Mouse (Mus musculus) myocyte (in vitro differentiated cells): ENCODE measurements at regions not wholly inside any gene's neighbourhood (a gene's known extent, or its start where the extent isn't known, plus 50 kb on each side); places are given as distances from the start of the nearest gene placed in this dataset.

Experiments
- H3K27me3 ChIP-seq: one replicate; pipeline ENCODE4 v1.6.1; 2011; ENCODE audit not compliant: control insufficient read depth, insufficient read depth, insufficient read length
- H3K36me3 ChIP-seq: one replicate; pipeline ENCODE4 v1.6.1; 2011; ENCODE audit not compliant: control insufficient read depth, insufficient read depth
- H3K4me2 ChIP-seq: one replicate; pipeline ENCODE4 v1.6.1; 2011; ENCODE audit warnings: low read depth, control low read depth
- H3K4me3 ChIP-seq: one replicate; pipeline ENCODE4 v1.5.1; 2011; ENCODE audit warnings: mild to moderate bottlenecking, control low read depth, moderate library complexity
- H3K79me2 ChIP-seq: one replicate; pipeline ENCODE4 v1.6.1; 2011; ENCODE audit not compliant: control insufficient read depth, insufficient read depth
- H3ac ChIP-seq: one replicate; pipeline ENCODE4 v1.6.1; 2011; ENCODE audit not compliant: control insufficient read depth, insufficient read length
- CEBPB ChIP-seq: IDR thresholded peaks from 2 replicates; pipeline ENCODE4 v1.6.1; 2011; ENCODE audit warnings: mild to moderate bottlenecking, moderate library complexity; ENCODE audit not compliant: poor library complexity, insufficient read depth, severe bottlenecking
- E2F4 ChIP-seq: IDR thresholded peaks from one replicate; pipeline ENCODE4 v1.6.1; 2011; ENCODE audit warnings: mild to moderate bottlenecking, control low read depth, moderate library complexity; ENCODE audit not compliant: insufficient read depth
- MAX ChIP-seq: IDR thresholded peaks from one replicate; pipeline ENCODE4 v1.6.1; 2011; ENCODE audit warnings: low read depth, mild to moderate bottlenecking, control low read depth
- MYOD1 ChIP-seq, 3 experiments: IDR thresholded peaks; one replicate each; pipeline ENCODE4 v1.6.1; 2011; ENCODE audit warnings: control low read depth in 2 of 3, low read depth in 2 of 3, mild to moderate bottlenecking in 2 of 3, moderate library complexity in 1 of 3; ENCODE audit not compliant: insufficient read length in 2 of 3, control insufficient read depth in 1 of 3
- MYOG ChIP-seq, 3 experiments: IDR thresholded peaks; one replicate each; pipeline ENCODE4 v1.6.1; 2011; ENCODE audit warnings: control low read depth in 2 of 3, low read depth in 2 of 3, mild to moderate bottlenecking in 2 of 3; ENCODE audit not compliant: insufficient read length in 2 of 3, control insufficient read depth in 1 of 3, insufficient read depth in 1 of 3
- POLR2A ChIP-seq: IDR thresholded peaks from one replicate; pipeline ENCODE4 v1.6.1; 2011; ENCODE audit warnings: low read depth, mild to moderate bottlenecking, control low read depth, moderate library complexity; ENCODE audit not compliant: insufficient read length
- POLR2AphosphoS2 ChIP-seq: IDR thresholded peaks from one replicate; pipeline ENCODE4 v1.6.1; 2011; ENCODE audit warnings: low read depth, control low read depth; ENCODE audit not compliant: insufficient read length
- REST ChIP-seq: IDR thresholded peaks from one replicate; pipeline ENCODE4 v1.6.1; 2011; ENCODE audit warnings: mild to moderate bottlenecking, control low read depth, moderate library complexity; ENCODE audit not compliant: insufficient read depth, insufficient read length
- SRF ChIP-seq: IDR thresholded peaks from one replicate; pipeline ENCODE4 v1.6.1; 2011; ENCODE audit warnings: low read depth; ENCODE audit not compliant: control insufficient read depth, insufficient read length
- TCF12 ChIP-seq: IDR thresholded peaks from one replicate; pipeline ENCODE4 v1.6.1; 2011; ENCODE audit warnings: mild to moderate bottlenecking, control low read depth; ENCODE audit not compliant: poor library complexity, insufficient read depth, severe bottlenecking
- TCF3 ChIP-seq: IDR thresholded peaks from one replicate; pipeline ENCODE4 v1.6.1; 2011; ENCODE audit warnings: low read depth, control low read depth; ENCODE audit not compliant: insufficient read length
- USF1 ChIP-seq: IDR thresholded peaks from one replicate; pipeline ENCODE4 v1.6.1; 2011; ENCODE audit warnings: low read depth, mild to moderate bottlenecking, control low read depth, moderate library complexity

DNA sequence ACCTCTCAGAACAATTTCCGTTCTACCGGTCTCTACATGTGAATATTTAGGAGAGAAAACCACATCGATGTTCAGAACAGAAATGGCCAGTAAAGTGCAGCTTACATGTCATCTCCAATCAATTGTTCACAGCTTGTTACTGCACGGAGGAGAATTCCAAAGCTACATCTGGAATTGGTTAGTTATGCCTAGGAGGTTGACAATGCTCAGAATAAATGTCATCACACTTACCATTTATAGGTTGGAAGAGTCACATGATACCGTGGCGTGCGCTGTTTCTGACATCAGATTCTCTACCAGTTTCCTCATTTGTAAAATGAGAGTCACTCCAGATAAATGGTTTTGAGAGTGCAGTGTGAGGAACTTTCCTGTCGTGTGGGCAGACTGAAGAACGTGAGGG, 151.2 kb downstream of the Galc start:
- TF ChIP-seq MAX, result no peak
- no peak for TF ChIP-seq CEBPB
- no peak for TF ChIP-seq POLR2AphosphoS2
- no peak for TF ChIP-seq TCF12
- TF ChIP-seq E2F4, result no peak
- TF ChIP-seq REST, result no peak
- no peak for TF ChIP-seq TCF3
- no peak for TF ChIP-seq MYOD1 (IDR thresholded peaks at IDR 0.05; ENCODE audit: control insufficient read depth in 1 of 3, insufficient read length in 2 of 3, low read depth in 2 of 3)
- no peak for TF ChIP-seq MYOG (IDR thresholded peaks at IDR 0.05; ENCODE audit: control insufficient read depth in 1 of 3, insufficient read depth in 1 of 3, insufficient read length in 2 of 3, low read depth in 2 of 3)
- TF ChIP-seq USF1, result no peak
- H3ac ChIP-seq, result no peak overlapping the region
- no peaks in the 10 kb centered on the region for H3K79me2 ChIP-seq
- H3K27me3 ChIP-seq, result no peaks in the 10 kb centered on the region
- H3K4me3 ChIP-seq, result no peak overlapping the region
- H3K4me2 ChIP-seq, result no peak overlapping the region
- H3K36me3 ChIP-seq, result no peaks in the 10 kb centered on the region

DNA sequence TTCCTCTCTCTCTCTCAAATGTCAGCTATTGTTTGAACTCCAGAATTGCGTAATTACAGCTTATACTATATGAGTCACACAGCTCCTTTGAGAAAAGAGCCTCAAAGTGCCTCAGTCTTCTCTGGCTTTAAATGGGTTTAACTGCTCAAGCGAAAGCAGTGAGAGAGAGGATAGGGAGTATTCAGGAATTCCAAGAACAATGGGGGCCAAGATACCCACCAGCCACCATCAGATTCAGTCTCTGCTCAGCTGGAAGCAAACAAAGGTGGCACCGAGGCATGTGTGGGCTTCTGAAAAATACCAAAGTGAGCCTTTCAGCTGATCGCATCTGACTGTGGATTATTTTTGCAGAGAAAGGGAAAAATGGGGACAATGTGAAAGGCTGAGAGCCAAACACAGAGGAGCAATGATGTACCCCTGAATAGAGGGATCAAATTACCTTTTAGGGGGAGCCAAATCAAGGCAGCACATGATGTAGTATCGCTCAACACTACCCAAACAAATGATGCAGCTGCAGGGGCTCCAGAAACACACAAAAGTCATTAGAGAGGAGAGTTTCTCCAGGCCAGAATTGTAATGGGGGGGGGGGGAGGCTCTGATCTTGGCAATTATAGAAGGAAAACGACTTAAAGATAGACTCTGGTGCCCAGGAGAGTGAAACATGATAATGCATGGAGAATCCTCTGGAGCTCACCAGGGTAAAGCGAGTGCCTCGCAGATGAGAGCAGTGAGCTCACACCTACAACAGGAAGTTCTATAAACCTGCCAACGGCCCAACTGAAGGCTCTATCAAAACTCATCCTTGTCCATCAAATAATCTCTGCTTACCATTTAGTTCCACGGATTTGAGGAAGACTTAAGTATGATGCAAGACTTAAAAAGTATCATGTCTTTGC, 152.2 kb downstream of the Galc start:
- TF ChIP-seq TCF12 (no peak), CEBPB (peak; percentile 71)
- Histone ChIP-seq H3K36me3 (no peaks in the 10 kb centered on the region), H3ac (no peak overlapping the region), H3K27me3 (no peaks in the 10 kb centered on the region), H3K79me2 (no peaks in the 10 kb centered on the region), H3K4me2 (peak overlapping the region; percentile 12), H3K4me3 (no peak overlapping the region)

DNA sequence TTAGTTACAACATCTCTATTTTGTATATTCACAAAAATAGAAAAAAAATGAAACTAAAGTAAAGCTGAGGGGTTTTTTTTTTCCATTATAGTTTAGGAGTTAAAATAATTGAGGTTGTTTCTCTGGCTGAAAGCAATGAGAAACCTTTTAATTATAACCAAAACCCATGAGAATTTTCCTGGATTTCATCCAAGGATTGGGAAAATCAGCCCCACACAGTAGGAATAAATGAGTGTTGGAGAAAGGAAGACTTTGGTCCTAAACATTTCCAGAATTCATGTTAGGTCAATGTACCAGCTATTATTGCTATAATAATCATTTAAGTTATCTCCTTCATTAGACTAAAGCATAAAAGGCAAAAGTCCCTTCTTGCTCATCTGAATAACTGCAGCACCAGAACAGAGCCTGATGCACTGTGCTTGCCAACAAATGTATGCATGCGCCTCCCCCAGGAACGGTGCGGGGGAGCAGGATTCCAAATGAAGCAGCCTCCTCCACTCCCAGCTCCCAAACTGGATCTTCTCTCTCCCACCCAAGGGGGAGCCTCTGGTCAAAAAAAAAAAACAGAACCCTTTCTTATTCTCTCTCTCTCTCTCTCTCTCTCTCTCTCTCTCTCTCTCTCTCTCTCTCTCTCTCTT, 153.0 kb downstream of the Galc start:
- Histone ChIP-seq H3K4me2 (no peak overlapping the region), H3K79me2 (no peaks in the 10 kb centered on the region), H3ac (no peak overlapping the region), H3K36me3 (no peaks in the 10 kb centered on the region), H3K4me3 (no peak overlapping the region), H3K27me3 (no peaks in the 10 kb centered on the region)
- TF ChIP-seq POLR2A (no peak), E2F4 (no peak), TCF3 (no peak), MYOG (IDR thresholded peaks at IDR 0.05; ENCODE audit: control insufficient read depth in 1 of 3, insufficient read depth in 1 of 3, insufficient read length in 2 of 3, low read depth in 2 of 3) (no peak), REST (no peak), USF1 (no peak), SRF (no peak), CEBPB (no peak), MYOD1 (IDR thresholded peaks at IDR 0.05; ENCODE audit: control insufficient read depth in 1 of 3, insufficient read length in 2 of 3, low read depth in 2 of 3) (no peak), POLR2AphosphoS2 (no peak), TCF12 (no peak), MAX (no peak)

DNA sequence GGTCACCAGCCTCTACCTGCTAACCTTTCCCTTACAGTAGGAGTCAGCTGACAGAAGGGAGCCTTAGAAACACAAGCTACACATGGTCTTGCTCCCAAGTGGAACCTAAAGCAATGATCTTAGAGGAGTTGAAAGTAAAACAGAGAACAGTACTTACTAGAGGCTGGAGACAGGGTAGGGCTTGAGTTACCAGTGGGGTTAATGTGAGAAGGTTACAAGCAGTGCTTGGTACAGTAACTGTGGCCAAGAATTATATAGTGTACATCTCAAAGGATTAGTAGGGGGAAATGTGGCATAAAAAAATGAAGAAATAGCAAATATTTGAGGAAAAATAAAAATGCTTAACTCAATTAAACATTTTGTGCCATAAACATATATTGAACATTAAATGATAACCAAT, 153.5 kb downstream of the Galc start:
- H3K79me2 ChIP-seq, result no peaks in the 10 kb centered on the region
- no peaks in the 10 kb centered on the region for H3K36me3 ChIP-seq
- no peak overlapping the region for H3K4me3 ChIP-seq
- no peaks in the 10 kb centered on the region for H3K27me3 ChIP-seq
- TF ChIP-seq TCF12 (no peak), TCF3 (no peak), POLR2AphosphoS2 (no peak), CEBPB (no peak), MYOD1 (IDR thresholded peaks at IDR 0.05; ENCODE audit: control insufficient read depth in 1 of 3, insufficient read length in 2 of 3, low read depth in 2 of 3) (no peak), MYOG (IDR thresholded peaks at IDR 0.05; ENCODE audit: control insufficient read depth in 1 of 3, insufficient read depth in 1 of 3, insufficient read length in 2 of 3, low read depth in 2 of 3) (no peak), E2F4 (no peak)
- H3K4me2 ChIP-seq, result no peak overlapping the region
- H3ac ChIP-seq, result no peak overlapping the region

DNA sequence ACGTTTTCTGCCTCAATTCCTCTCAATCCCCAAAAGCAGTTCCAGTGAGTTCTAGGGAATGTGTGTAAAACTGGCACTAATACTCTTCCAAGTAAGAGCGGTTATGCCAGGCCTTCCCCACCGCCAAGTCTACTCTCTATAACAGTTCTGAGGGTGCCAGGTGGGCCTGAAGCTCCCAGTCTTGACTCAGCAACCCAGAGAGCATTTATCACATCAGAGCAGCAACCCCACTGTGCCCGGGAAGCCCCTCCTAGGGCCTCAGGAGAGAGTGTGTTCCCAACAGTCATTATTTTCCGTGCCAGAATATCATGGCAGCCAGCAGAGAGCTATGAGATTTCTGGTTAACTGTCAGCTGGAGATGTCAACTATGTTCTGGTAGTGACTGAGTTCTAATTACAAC, 169.1 kb downstream of the Galc start:
- no peaks in the 10 kb centered on the region for H3K27me3 ChIP-seq
- H3K4me2 ChIP-seq, result no peak overlapping the region
- no peak overlapping the region for H3K4me3 ChIP-seq
- TF ChIP-seq POLR2AphosphoS2 (no peak), TCF3 (no peak), USF1 (no peak), REST (no peak), CEBPB (no peak), MAX (no peak), E2F4 (no peak), MYOD1 (IDR thresholded peaks at IDR 0.05; ENCODE audit: control insufficient read depth in 1 of 3, insufficient read length in 2 of 3, low read depth in 2 of 3) (no peak)
- no peak overlapping the region for H3ac ChIP-seq
- no peaks in the 10 kb centered on the region for H3K36me3 ChIP-seq
- H3K79me2 ChIP-seq, result no peaks in the 10 kb centered on the region
